In the genomic region with DNA sequence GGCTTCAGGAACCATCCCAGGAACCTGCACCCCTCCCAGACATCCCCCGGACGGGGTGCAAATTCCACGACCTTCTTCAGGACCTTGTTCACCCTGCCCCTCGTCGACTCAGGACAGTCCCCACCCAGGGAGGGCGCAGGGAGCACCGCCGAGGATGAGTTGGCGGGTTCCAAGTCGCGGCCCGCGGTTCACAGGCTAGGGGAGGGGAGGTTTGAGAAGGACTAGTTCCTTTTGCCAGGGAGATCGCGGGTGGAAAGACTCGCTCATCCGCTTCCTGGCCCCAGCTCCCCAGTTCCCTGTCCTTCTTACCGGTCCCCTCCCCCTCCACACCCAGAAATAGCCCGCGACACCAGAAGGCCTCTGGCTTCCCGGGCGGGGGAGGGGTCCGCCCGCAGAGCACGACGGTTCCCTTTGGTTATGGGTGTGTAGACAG, we compare ENCODE assay signal across 7 mouse cellular contexts. TPM values are rescaled to one million over a fixed set of nuclear protein-coding genes. Genes with fewer than 3 reads are reported as not detected.
DNase-seq lines count a peak whose midpoint lies in the region; ATAC-seq and TF ChIP-seq lines count a peak whose summit lies in the region.

Gene Fam19a3 (minus strand): TSS at position 370 of the 433 bp plus-strand sequence.

- DNase-seq in MEL (ENCODE audit: low read depth, low spot score), result peak; percentile 43
- DNase-seq in heart, embryonic 10.5 days (ENCODE audit: low spot score), result no peak
- peak; percentile 22 to 27 for DNase-seq in thymus, postnatal 10 days (ENCODE audit: low spot score in 2 of 2)
- DNase-seq in layer of hippocampus, adult 9-10 months (ENCODE audit: low spot score), result no peak

- peak within 1 kb of the TSS; percentile 64 for H3K9ac ChIP-seq in MEL (ENCODE audit: control insufficient read depth, low read depth, low read length, poor library complexity, severe bottlenecking)
- H3K9ac ChIP-seq in kidney, embryonic 16.5 days (replicated peaks; ENCODE audit: low read length), result peak within 1 kb of the TSS; percentile 60

- peak; percentile 26 for ATAC-seq in common myeloid progenitor, adult 5-6 weeks (replicated peaks; ENCODE audit: low read depth, poor library complexity, severe bottlenecking)
- ATAC-seq in kidney, embryonic 16.5 days (ENCODE audit: low FRiP score, low TSS enrichment), result peak; percentile 35
- ATAC-seq in megakaryocyte, adult 5-6 weeks (ENCODE audit: poor library complexity, severe bottlenecking), result peak; percentile 17

- H3K4me3 ChIP-seq in MEL (ENCODE audit: control insufficient read depth in 1 of 2, insufficient read depth in 1 of 2, low read depth in 2 of 2, low read length in 2 of 2), result peak within 1 kb of the TSS; percentile 61 to 89
- H3K4me3 ChIP-seq in heart, embryonic 10.5 days, result peak within 1 kb of the TSS; percentile 79
- H3K4me3 ChIP-seq in kidney, embryonic 16.5 days (ENCODE audit: low read length), result peak within 1 kb of the TSS; percentile 56

- peak within 1 kb of the TSS; percentile 97 for H3K4me2 ChIP-seq in kidney, embryonic 16.5 days (replicated peaks; ENCODE audit: low read depth, low read length)

- TF ChIP-seq CTCF in MEL (IDR thresholded peaks at IDR 0.05 in 2 of 3, conservative IDR thresholded peaks at IDR 0.05 in 1 of 3; ENCODE audit: control insufficient read depth in 1 of 3, insufficient read depth in 1 of 3, low read depth in 2 of 3, low read length in 3 of 3, poor library complexity in 1 of 3, severe bottlenecking in 1 of 3), result no peak

- H3K27ac ChIP-seq in MEL (ENCODE audit: control insufficient read depth, low read depth, low read length), result no peak within 1 kb of the TSS
- H3K27ac ChIP-seq in heart, embryonic 10.5 days, result peak within 1 kb of the TSS; percentile 90
- H3K27ac ChIP-seq in kidney, embryonic 16.5 days (ENCODE audit: low read length), result no peak within 1 kb of the TSS

- peaks cover 0 to 9% of the 10 kb centered on the region in 2 experiments; a peak in 2 of 4 replicates for H3K36me3 ChIP-seq in MEL (ENCODE audit: control insufficient read depth in 1 of 2, insufficient read depth in 2 of 2, low read length in 2 of 2)
- H3K36me3 ChIP-seq in heart, embryonic 10.5 days, result 0 out of 2 replicates have a peak, but pooled peaks cover 11% of the 10 kb centered on the region
- H3K36me3 ChIP-seq in kidney, embryonic 16.5 days (ENCODE audit: insufficient read depth, low read length), result no peaks in the 10 kb centered on the region

- no peaks in the 10 kb centered on the region for H3K9me3 ChIP-seq in MEL (replicated peaks; ENCODE audit: insufficient read depth, low read length)
- no peaks in the 10 kb centered on the region for H3K9me3 ChIP-seq in heart, embryonic 10.5 days
- no peaks in the 10 kb centered on the region for H3K9me3 ChIP-seq in kidney, embryonic 16.5 days (ENCODE audit: low read length)

- 1% methylated on average over 26 of the region's 26 CpGs for WGBS in heart, embryonic 10.5 days
- WGBS in kidney, embryonic 16.5 days, result under 1% methylated on average over 26 of the region's 26 CpGs

- peaks cover 0 to 23% of the 10 kb centered on the region in 2 experiments for H3K4me1 ChIP-seq in MEL (ENCODE audit: control insufficient read depth in 1 of 2, insufficient read depth in 2 of 2, low read length in 2 of 2)
- H3K4me1 ChIP-seq in heart, embryonic 10.5 days, result peaks cover 44% of the 10 kb centered on the region
- peaks cover 23% of the 10 kb centered on the region for H3K4me1 ChIP-seq in kidney, embryonic 16.5 days (ENCODE audit: insufficient read depth, low read length)

- no peak for TF ChIP-seq RAD21 in MEL (IDR thresholded peaks at IDR 0.05; ENCODE audit: low read depth, low read length)

- no peaks in the 10 kb centered on the region for H3K27me3 ChIP-seq in MEL (ENCODE audit: control insufficient read depth in 1 of 2, insufficient read depth in 2 of 2, low read length in 2 of 2)
- H3K27me3 ChIP-seq in heart, embryonic 10.5 days (ENCODE audit: insufficient read depth, poor library complexity, severe bottlenecking), result peaks cover 66% of the 10 kb centered on the region
- peaks cover 41% of the 10 kb centered on the region for H3K27me3 ChIP-seq in kidney, embryonic 16.5 days (ENCODE audit: insufficient read depth, low read length)

- no peak for TF ChIP-seq POLR2A in MEL (IDR thresholded peaks at IDR 0.05; ENCODE audit: control insufficient read depth in 1 of 2, insufficient read depth in 1 of 2, low read depth in 1 of 2, low read length in 2 of 2, poor library complexity in 1 of 2)

- no peaks in the 10 kb centered on the region; the same call in 1 of the 2 replicates for H3K79me2 ChIP-seq in MEL (ENCODE audit: control insufficient read depth, insufficient read depth, low read length, poor library complexity)

- TF ChIP-seq EP300 in MEL (IDR thresholded peaks at IDR 0.05; ENCODE audit: low read depth in 1 of 2, low read length in 2 of 2), result 0 out of 4 replicates have a peak, but pooled peaks of 1 of the 2 experiments have one; percentile 13

TF ChIP-seq in MEL, 35 proteins besides CTCF, POLR2A, EP300 and RAD21:
- TF ChIP-seq CHD2 (IDR thresholded peaks at IDR 0.05; ENCODE audit: low read length) (no peak), SMC3 (IDR thresholded peaks at IDR 0.05; ENCODE audit: low read depth, low read length) (no peak), MYB (IDR thresholded peaks at IDR 0.05; ENCODE audit: low read depth, low read length) (no peak), TBP (IDR thresholded peaks at IDR 0.05; ENCODE audit: low read depth, low read length) (no peak), MAZ (IDR thresholded peaks at IDR 0.05; ENCODE audit: low read depth, low read length) (no peak), ELF1 (IDR thresholded peaks at IDR 0.05; ENCODE audit: low read depth, low read length) (no peak), GABPA (IDR thresholded peaks at IDR 0.05; ENCODE audit: low read depth, low read length) (no peak), MEF2A (IDR thresholded peaks at IDR 0.05; ENCODE audit: extremely low read depth, insufficient replicate concordance, low read depth, low read length, poor library complexity, severe bottlenecking) (no peak), MAX (IDR thresholded peaks at IDR 0.05; ENCODE audit: low read length) (no peak), ZNF384 (IDR thresholded peaks at IDR 0.05; ENCODE audit: low read depth, low read length) (no peak), ZMIZ1 (IDR thresholded peaks at IDR 0.05; ENCODE audit: low read depth, low read length) (no peak), MYC (IDR thresholded peaks at IDR 0.05; ENCODE audit: low read depth, low read length) (no peak), USF2 (IDR thresholded peaks at IDR 0.05; ENCODE audit: borderline replicate concordance in 1 of 2, insufficient read depth in 1 of 2, low read depth in 1 of 2, low read length in 2 of 2) (no peak), HCFC1 (IDR thresholded peaks at IDR 0.05; ENCODE audit: low read depth, low read length) (no peak), GATA1 (IDR thresholded peaks at IDR 0.05; ENCODE audit: low read depth, low read length) (no peak)

RNA-seq across cellular contexts. Expression of gene Fam19a3, which starts in this region (rescaled TPM):
- total RNA-seq in MEL (2012; rRNA removed), result not detected in 2 replicates
- polyA plus RNA-seq in MEL (2012; ENCODE audit: insufficient read depth in 1 of 2, insufficient read length in 2 of 2, low read depth in 1 of 2, low replicate concordance in 2 of 2, missing spikeins in 1 of 2), result under 1 TPM in 1 of 2 experiments, not detected in 1; 0.03 TPM
- total RNA-seq in common myeloid progenitor, adult 5-6 weeks (2017), result not detected in 2 replicates
- polyA plus RNA-seq in heart, embryonic 10.5 days (2016; fragmentation: Nextera tagmentation; extraction: Ambion mirVana), result 0.70 and 1.4 TPM in 2 replicates
- 0.18 and 0.20 TPM in 2 replicates for polyA plus RNA-seq in kidney, embryonic 16.5 days (2015; fragmentation: Nextera tagmentation; extraction: Ambion mirVana)
- total RNA-seq in megakaryocyte, adult 5-6 weeks (2015), result 0.16 TPM in 1 of 2 replicates, not detected in the other
- 0.04 TPM in 1 of 2 replicates, not detected in the other for total RNA-seq in megakaryocyte, adult 5-6 weeks (2017)

Comparison
In these comparisons a context has a peak if more than half of its experiments do, and no peak if none do; other contexts are left out.
1. Peak in DNase-seq, H3K4me3 ChIP-seq and H3K9ac ChIP-seq in MEL; RNA of the gene not detected or under 1 TPM.
2. Peak in ATAC-seq in common myeloid progenitor, adult 5-6 weeks; RNA of the gene not detected or under 1 TPM.
3. Peak in ATAC-seq, H3K4me3 ChIP-seq, H3K9ac ChIP-seq and H3K4me2 ChIP-seq in kidney, embryonic 16.5 days; RNA of the gene not detected or under 1 TPM.
4. Peak in ATAC-seq in megakaryocyte, adult 5-6 weeks; RNA of the gene not detected or under 1 TPM.
5. DNase-seq: peak in thymus, postnatal 10 days (2 of 2); none in heart, embryonic 10.5 days (single experiment) and layer of hippocampus, adult 9-10 months (single experiment).
6. Peak in every context shown above with its lines, with median percentiles within 50 percentile points of each other: H3K4me3 ChIP-seq and ATAC-seq.